Mouse (Mus musculus) olfactory bulb, adult 2 months (tissue): ENCODE measurements around the gene Wdr38. TPM values are rescaled to one million over a fixed set of nuclear protein-coding genes. Genes with fewer than 3 reads are reported as not detected.

Experiments used
- H3K27ac ChIP-seq: fragments of 200-500 bp; 2 replicates; pipeline ENCODE4 v1.5.1; 2012; ENCODE audit warnings: low read depth, low read length; ENCODE audit not compliant: insufficient read depth
- H3K4me1 ChIP-seq: fragments of 200-500 bp; 2 replicates; pipeline ENCODE4 v1.6.1; 2012; ENCODE audit warnings: low read length; ENCODE audit not compliant: control insufficient read depth, insufficient read depth
- H3K4me3 ChIP-seq: fragments of 200-500 bp; 2 replicates; pipeline ENCODE4 v1.5.1; 2012; ENCODE audit warnings: mild to moderate bottlenecking, low read depth, low read length, moderate library complexity; ENCODE audit not compliant: insufficient read depth
- CTCF ChIP-seq: fragments of 200-500 bp; IDR thresholded peaks from 2 replicates; pipeline ENCODE4 v1.5.1; 2012; ENCODE audit warnings: low read depth, mild to moderate bottlenecking, low read length, moderate library complexity; ENCODE audit not compliant: insufficient read depth
- POLR2A ChIP-seq: fragments of 200-500 bp; IDR thresholded peaks from 2 replicates; pipeline ENCODE4 v1.6.1; 2012; ENCODE audit warnings: mild to moderate bottlenecking, low read depth, low read length, moderate library complexity; ENCODE audit not compliant: insufficient read depth
- WGBS: fragments of 180-500 bp; shearing (Covaris S2); methylation state at CpG from one replicate; pipeline ENCODE4 v1.1.7; 2018; 5-methylcytosine and 5-hydroxymethylcytosine counted together
- polyA plus RNA-seq: library from polyadenylated mRNA; stranded (reverse); fragments of >200 nt; gene quantifications from 2 replicates; pipeline ENCODE4 v1.2.4, GENCODE M21; 2012; ENCODE audit warnings: low replicate concordance; ENCODE audit not compliant: missing spikeins, insufficient read depth, insufficient read length

Gene Wdr38
- polyA plus RNA-seq, 1 experiment = not detected

- peaks cover 6% of the 10 kb centered on the region for H3K4me1 ChIP-seq
- no peak overlapping the region for H3K27ac ChIP-seq
- WGBS = 52% methylated on average over 3 of the region's 3 CpGs
- TF ChIP-seq POLR2A (no peak), CTCF (no peak)
- H3K4me3 ChIP-seq = no peak overlapping the region
These were observed 14.7 kb downstream of the Wdr38 start for GRCm38 (mm10) chr2:39011971-39012370.

- no peak overlapping the region for H3K27ac ChIP-seq
- peaks cover 6% of the 10 kb centered on the region for H3K4me1 ChIP-seq
- 79% methylated on average over 7 of the region's 7 CpGs for WGBS
- H3K4me3 ChIP-seq = no peak overlapping the region
- TF ChIP-seq POLR2A (no peak), CTCF (no peak)
These were observed 15.5 kb downstream of the Wdr38 start for GRCm38 (mm10) chr2:39012768-39013279.

GRCm38 (mm10) chr2:39016581-39016980 is 19.3 kb downstream of the Wdr38 start:
- WGBS = 78% methylated on average over 3 of the region's 3 CpGs
- H3K27ac ChIP-seq = no peak overlapping the region

GRCm38 (mm10) chr2:39020004-39020403 is 22.7 kb downstream of the Wdr38 start:
- no peak overlapping the region for H3K4me3 ChIP-seq
- WGBS = 88% methylated on average over 1 of the region's 1 CpGs
- TF ChIP-seq CTCF (no peak), POLR2A (no peak)
- H3K4me1 ChIP-seq = no peaks in the 10 kb centered on the region
- H3K27ac ChIP-seq = no peak overlapping the region

More at GRCm38 (mm10) chr2:39016581-39016980, 19.3 kb downstream of the Wdr38 start:
- Histone ChIP-seq H3K4me1 (peaks cover 6% of the 10 kb centered on the region), H3K4me3 (no peak overlapping the region)
- TF ChIP-seq CTCF = no peak
- TF ChIP-seq POLR2A = no peak

- no peak for TF ChIP-seq CTCF
- no peak for TF ChIP-seq POLR2A
- whole genome bisulfite sequencing = 91% methylated on average over 1 of the region's 1 CpGs
- Histone ChIP-seq H3K4me3 (no peak overlapping the region), H3K27ac (no peak overlapping the region), H3K4me1 (no peaks in the 10 kb centered on the region)
These were observed 34.3 kb downstream of the Wdr38 start for GRCm38 (mm10) chr2:39031611-39032010.

- no peak overlapping the region for H3K4me3 ChIP-seq
- no peaks in the 10 kb centered on the region for H3K4me1 ChIP-seq
- H3K27ac ChIP-seq = no peak overlapping the region
- TF ChIP-seq CTCF = no peak
- TF ChIP-seq POLR2A = no peak
- WGBS = 96% methylated on average over 1 of the region's 1 CpGs
These were observed 42.9 kb downstream of the Wdr38 start for GRCm38 (mm10) chr2:39040215-39040614.

GRCm38 (mm10) chr2:39048515-39048914 is 51.2 kb downstream of the Wdr38 start:
- H3K27ac ChIP-seq = no peak overlapping the region
- H3K4me3 ChIP-seq = no peak overlapping the region
- TF ChIP-seq POLR2A = no peak
- no peak for TF ChIP-seq CTCF
- no peaks in the 10 kb centered on the region for H3K4me1 ChIP-seq
- 93% methylated on average over 1 of the region's 1 CpGs for WGBS

Other genes with a start within 250 kb of the Wdr38 start
- gene Nr6a1, start 69.8 kb upstream of the Wdr38 start, polyA plus RNA-seq = not detected in 2 replicates
- gene Olfml2a, start 65.5 kb upstream of the Wdr38 start, polyA plus RNA-seq = not detected in 2 replicates
- gene Arpc5l, start 7.9 kb downstream of the Wdr38 start, polyA plus RNA-seq = not detected in 2 replicates
- gene Rpl35, start 8.1 kb downstream of the Wdr38 start, polyA plus RNA-seq = not detected in 2 replicates
- 129 TPM in 1 of 2 replicates, not detected in the other for gene Golga1, start 68.1 kb downstream of the Wdr38 start, polyA plus RNA-seq
- gene Scai, start 193.3 kb downstream of the Wdr38 start, polyA plus RNA-seq = not detected in 2 replicates
- not detected in 2 replicates for gene Ppp6c, start 229.0 kb downstream of the Wdr38 start, polyA plus RNA-seq